Mouse (Mus musculus) liver, embryonic 14.5 days (tissue): ENCODE measurements around the gene Zbtb34.

ENCODE experiments used
- CTCF ChIP-seq: IDR thresholded peaks from 2 replicates; pipeline ENCODE4 v1.5.1; 2016; ENCODE audit warnings: antibody characterized with exemption, low read depth, control low read depth
- EP300 ChIP-seq: IDR thresholded peaks from 2 replicates; pipeline ENCODE4 v1.6.1; 2016; ENCODE audit warnings: antibody characterized with exemption, low read depth

DNA sequence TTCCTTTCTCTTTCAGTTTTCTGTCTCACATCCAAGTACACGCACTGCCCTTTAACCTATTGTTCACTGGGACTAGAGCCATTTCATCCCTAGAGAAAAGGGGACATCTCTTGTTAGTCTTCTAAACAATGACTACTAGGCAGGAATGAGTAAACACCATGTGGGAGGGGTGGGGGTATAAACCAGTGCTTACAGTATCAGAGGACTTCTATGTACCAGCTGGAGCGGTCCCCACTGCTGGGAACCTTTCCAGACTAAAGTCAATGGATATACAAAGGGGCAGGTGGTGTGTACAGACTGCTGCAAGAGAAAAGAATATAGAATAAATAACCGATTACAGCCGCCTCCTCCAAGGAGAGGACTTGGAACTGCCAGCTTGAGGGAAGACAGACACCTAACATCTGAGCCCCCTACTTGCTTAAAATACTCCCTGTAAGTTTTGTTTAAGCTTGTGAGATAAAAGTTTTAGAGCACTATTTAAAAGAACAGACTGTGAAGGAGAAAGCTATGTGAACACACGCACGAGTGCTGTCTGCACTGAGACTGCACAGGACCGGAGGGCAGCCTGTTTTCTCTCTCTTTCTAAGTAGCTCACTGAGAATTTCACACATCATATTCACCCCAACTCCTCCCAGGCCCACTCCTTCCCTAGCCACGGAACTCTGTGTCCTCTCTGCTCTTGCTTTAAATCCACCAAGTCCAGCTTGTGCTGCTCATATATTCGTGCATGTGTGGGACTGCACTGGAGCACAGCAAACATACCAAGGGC lies 65.2 kb downstream of the Zbtb34 start:
- TF ChIP-seq EP300 (no peak), CTCF (no peak)
